Mouse (Mus musculus) embryonic fibroblast, embryonic 13.5 days (primary cell): ENCODE results near the gene Itpr1. TPM values are rescaled to one million over a fixed set of nuclear protein-coding genes. Genes with fewer than 3 reads are reported as not detected.

ENCODE experiments used
- H3K27ac ChIP-seq: 2 replicates; pipeline ENCODE4 v1.5.1; 2012; ENCODE audit warnings: low read length, control low read depth, inconsistent platforms; ENCODE audit not compliant: insufficient read depth
- H3K4me1 ChIP-seq: 2 replicates; pipeline ENCODE4 v1.6.1; 2011; ENCODE audit warnings: low read length; ENCODE audit not compliant: control insufficient read depth, insufficient read depth
- H3K4me3 ChIP-seq: 2 replicates; pipeline ENCODE4 v1.5.1; 2011; ENCODE audit warnings: mild to moderate bottlenecking, control low read depth, low read length; ENCODE audit not compliant: insufficient read depth
- CTCF ChIP-seq: IDR thresholded peaks from 2 replicates; pipeline ENCODE4 v1.5.1; 2011; ENCODE audit warnings: mild to moderate bottlenecking, control low read depth, low read length, moderate library complexity, borderline replicate concordance; ENCODE audit not compliant: insufficient read depth
- POLR2A ChIP-seq: IDR thresholded peaks from 2 replicates; pipeline ENCODE4 v1.6.1; 2011; ENCODE audit warnings: low read depth, mild to moderate bottlenecking, control low read depth, low read length, moderate library complexity
- polyA plus RNA-seq: library from polyadenylated mRNA; stranded (reverse); fragments of >200 nt; gene quantifications from 2 replicates; pipeline ENCODE4 v1.2.4, GENCODE M21; 2011; ENCODE audit warnings: low read depth; ENCODE audit not compliant: missing spikeins, insufficient read length

The Itpr1 gene
- polyA plus RNA-seq: 31.4 and 38.0 TPM in 2 replicates

- peak within 1 kb of the TSS; percentile 84 for H3K27ac ChIP-seq
- no peaks in the 10 kb centered on the region for H3K4me1 ChIP-seq
- TF ChIP-seq CTCF (no peak), POLR2A (peak; percentile 99)
- H3K4me3 ChIP-seq: peak within 1 kb of the TSS; percentile 80
Measured at GRCm38 (mm10) chr6:108212881-108213295, at the start of gene Itpr1. TSS of gene Itpr1 (plus strand) at chr6:108213096.

- TF ChIP-seq CTCF (no peak), POLR2A (no peak)
- Histone ChIP-seq H3K4me1 (no peaks in the 10 kb centered on the region), H3K27ac (no peak overlapping the region), H3K4me3 (no peak overlapping the region)
Measured at GRCm38 (mm10) chr6:108164935-108165334, 48.0 kb upstream of the Itpr1 start.

- H3K4me3 ChIP-seq: no peak overlapping the region
- no peak overlapping the region for H3K27ac ChIP-seq
- H3K4me1 ChIP-seq: no peaks in the 10 kb centered on the region
- TF ChIP-seq POLR2A (no peak), CTCF (no peak)
Measured at GRCm38 (mm10) chr6:108165598-108165997, 47.3 kb upstream of the Itpr1 start.

- TF ChIP-seq CTCF (no peak), POLR2A (no peak)
- H3K4me1 ChIP-seq: no peaks in the 10 kb centered on the region
- no peak overlapping the region for H3K4me3 ChIP-seq
- H3K27ac ChIP-seq: no peak overlapping the region
Measured at GRCm38 (mm10) chr6:108167946-108168680, 44.8 kb upstream of the Itpr1 start.

- Histone ChIP-seq H3K4me3 (no peak overlapping the region), H3K27ac (no peak overlapping the region), H3K4me1 (no peaks in the 10 kb centered on the region)
- TF ChIP-seq CTCF (no peak), POLR2A (no peak)
Measured at GRCm38 (mm10) chr6:108168723-108169122, 44.2 kb upstream of the Itpr1 start.

- Histone ChIP-seq H3K4me1 (no peaks in the 10 kb centered on the region), H3K27ac (no peak overlapping the region), H3K4me3 (no peak overlapping the region)
- no peak for TF ChIP-seq CTCF
- TF ChIP-seq POLR2A: no peak
Measured at GRCm38 (mm10) chr6:108169466-108169865, 43.4 kb upstream of the Itpr1 start.

- H3K4me3 ChIP-seq: no peak overlapping the region
- H3K4me1 ChIP-seq: no peaks in the 10 kb centered on the region
- no peak overlapping the region for H3K27ac ChIP-seq
- TF ChIP-seq POLR2A (no peak), CTCF (no peak)
Measured at GRCm38 (mm10) chr6:108172219-108172618, 40.7 kb upstream of the Itpr1 start.

GRCm38 (mm10) chr6:108174181-108174580, 38.7 kb upstream of the Itpr1 start:
- H3K27ac ChIP-seq: no peak overlapping the region
- no peak overlapping the region for H3K4me3 ChIP-seq
- TF ChIP-seq CTCF: no peak
- no peak for TF ChIP-seq POLR2A
- no peaks in the 10 kb centered on the region for H3K4me1 ChIP-seq

GRCm38 (mm10) chr6:108179087-108179486, 33.8 kb upstream of the Itpr1 start:
- H3K4me1 ChIP-seq: no peaks in the 10 kb centered on the region
- H3K4me3 ChIP-seq: no peak overlapping the region
- TF ChIP-seq CTCF (no peak), POLR2A (no peak)
- H3K27ac ChIP-seq: no peak overlapping the region

- Histone ChIP-seq H3K4me3 (peak within 1 kb of the TSS; percentile 84), H3K4me1 (no peaks in the 10 kb centered on the region; the same call in 1 of the 2 replicates), H3K27ac (no peak within 1 kb of the TSS)
- TF ChIP-seq POLR2A (peak; percentile 73), CTCF (no peak)
Measured at GRCm38 (mm10) chr6:108184847-108185684, 27.8 kb upstream of the Itpr1 start, which contains the start of gene Sumf1. TSS of gene Sumf1 (minus strand) at chr6:108185582.
